27 mouse cellular contexts compared by ENCODE assay signal in genomic region chr14:22185452-22185851, GRCm38 (mm10).
DNase-seq lines count a peak whose midpoint lies in the region; ATAC-seq and TF ChIP-seq lines count a peak whose summit lies in the region.
"Had no signal": no experiment of that assay in that cellular context is flagged by ENCODE, and none has a peak within 500 bp of the region (broad histone marks: within the 10 kb centered on the region; RNA-seq: fewer than 3 reads in every experiment).

No protein-coding gene starts in this region.

- no peak overlapping the region for H3K4me3 ChIP-seq in MEL (ENCODE audit: control insufficient read depth in 1 of 2, insufficient read depth in 1 of 2, low read depth in 2 of 2, low read length in 2 of 2)
- H3K4me3 ChIP-seq: embryonic facial prominence, embryonic 13.5 days; embryonic facial prominence, embryonic 15.5 days; erythroblast, embryonic 14.5 days; forebrain, embryonic 10.5 days; forebrain, embryonic 12.5 days had no signal

- no peaks in the 10 kb centered on the region for H3K27me3 ChIP-seq in MEL (ENCODE audit: control insufficient read depth in 1 of 2, insufficient read depth in 2 of 2, low read length in 2 of 2)
- H3K27me3 ChIP-seq: CH12.LX; embryonic facial prominence, embryonic 13.5 days; embryonic facial prominence, embryonic 15.5 days; Patski had no signal

- no peak overlapping the region for H3K9ac ChIP-seq in MEL (ENCODE audit: control insufficient read depth, low read depth, low read length, poor library complexity, severe bottlenecking)
- H3K9ac ChIP-seq: embryonic facial prominence, embryonic 13.5 days; embryonic facial prominence, embryonic 15.5 days; forebrain, embryonic 12.5 days had no signal

- 0 out of 2 replicates have a peak, but pooled peaks have one; percentile 14 for ATAC-seq in granulocyte monocyte progenitor cell, adult 5-6 weeks (replicated peaks; ENCODE audit: poor library complexity, severe bottlenecking)
- ATAC-seq in activated CD4-positive, CD25-positive, alpha-beta regulatory T cell, adult 4 months, result no peak
- ATAC-seq: CD4-positive, CD25-positive, alpha-beta regulatory T cell, adult 4 months; forebrain, embryonic 14.5 days; forebrain, embryonic 16.5 days; Patski had no signal

- TF ChIP-seq CTCF in MEL (IDR thresholded peaks at IDR 0.05 in 2 of 3, conservative IDR thresholded peaks at IDR 0.05 in 1 of 3; ENCODE audit: control insufficient read depth in 1 of 3, insufficient read depth in 1 of 3, low read depth in 2 of 3, low read length in 3 of 3, poor library complexity in 1 of 3, severe bottlenecking in 1 of 3), result no peak

- no peaks in the 10 kb centered on the region for H3K79me2 ChIP-seq in MEL (ENCODE audit: control insufficient read depth, insufficient read depth, low read length, poor library complexity)

- peak; percentile 32 to 37; a peak in 3 of 4 replicates for TF ChIP-seq EP300 in MEL (IDR thresholded peaks at IDR 0.05; ENCODE audit: low read depth in 1 of 2, low read length in 2 of 2)

- peak; percentile 60 for DNase-seq in 416B (ENCODE audit: low read depth)
- peak; percentile 53 for DNase-seq in MEL (ENCODE audit: low read depth, low spot score)
- no peak for DNase-seq in retina, postnatal 1 day
- DNase-seq: adrenal gland, adult 2 months; adrenal gland, postnatal 10 days; adrenal gland, postnatal 25 days; B cell, adult 2 months; cerebellum, adult 11 months; cerebellum, adult 18-20 months; cerebellum, adult 8-10 months; cerebellum, adult 9-11 months; cerebellum, postnatal 14 days; cerebellum, postnatal 36 days; embryo, embryonic 11 days had no signal

- no peak for TF ChIP-seq POLR2A in MEL (IDR thresholded peaks at IDR 0.05; ENCODE audit: control insufficient read depth in 1 of 2, insufficient read depth in 1 of 2, low read depth in 1 of 2, low read length in 2 of 2, poor library complexity in 1 of 2)

- H3K27ac ChIP-seq in MEL (ENCODE audit: control insufficient read depth, low read depth, low read length), result peak overlapping the region; percentile 71
- H3K27ac ChIP-seq: embryonic facial prominence, embryonic 13.5 days; embryonic facial prominence, embryonic 15.5 days; forebrain, embryonic 10.5 days; forebrain, embryonic 12.5 days had no signal

- peaks cover 0 to 28% of the 10 kb centered on the region in 2 experiments; a peak in 2 of 4 replicates for H3K36me3 ChIP-seq in MEL (ENCODE audit: control insufficient read depth in 1 of 2, insufficient read depth in 2 of 2, low read length in 2 of 2)
- H3K36me3 ChIP-seq: embryonic facial prominence, embryonic 13.5 days; embryonic facial prominence, embryonic 15.5 days; forebrain, embryonic 10.5 days; forebrain, embryonic 12.5 days; G1E had no signal

- H3K9me3 ChIP-seq in MEL (replicated peaks; ENCODE audit: insufficient read depth, low read length), result no peaks in the 10 kb centered on the region
- H3K9me3 ChIP-seq: embryonic facial prominence, embryonic 13.5 days; embryonic facial prominence, embryonic 15.5 days; forebrain, embryonic 10.5 days; forebrain, embryonic 12.5 days; G1E had no signal

- H3K4me1 ChIP-seq in MEL (ENCODE audit: control insufficient read depth in 1 of 2, insufficient read depth in 2 of 2, low read length in 2 of 2), result peaks cover 10 to 23% of the 10 kb centered on the region in 2 experiments
- H3K4me1 ChIP-seq: embryonic facial prominence, embryonic 13.5 days; embryonic facial prominence, embryonic 15.5 days had no signal

- no peak for TF ChIP-seq RAD21 in MEL (IDR thresholded peaks at IDR 0.05; ENCODE audit: low read depth, low read length)

TF ChIP-seq in MEL, 35 proteins besides CTCF, POLR2A, EP300 and RAD21:
- TF ChIP-seq MXI1 (IDR thresholded peaks at IDR 0.05; ENCODE audit: low read depth, low read length), result peak; percentile 73
- TF ChIP-seq BHLHE40 (IDR thresholded peaks at IDR 0.05; ENCODE audit: borderline replicate concordance, low read depth, low read length), result no peak
- no peak for TF ChIP-seq ELF1 (IDR thresholded peaks at IDR 0.05; ENCODE audit: low read depth, low read length)
- TF ChIP-seq MEF2A (IDR thresholded peaks at IDR 0.05; ENCODE audit: extremely low read depth, insufficient replicate concordance, low read depth, low read length, poor library complexity, severe bottlenecking), result no peak
- no peak for TF ChIP-seq ZC3H11A (IDR thresholded peaks at IDR 0.05; ENCODE audit: low read depth, low read length)
- no peak for TF ChIP-seq TAL1 (IDR thresholded peaks at IDR 0.05; ENCODE audit: low read length)
- TF ChIP-seq CHD2 (IDR thresholded peaks at IDR 0.05; ENCODE audit: low read length), result no peak
- TF ChIP-seq CHD1 (IDR thresholded peaks at IDR 0.05; ENCODE audit: low read depth, low read length), result no peak
- no peak for TF ChIP-seq E2F4 (IDR thresholded peaks at IDR 0.05; ENCODE audit: borderline replicate concordance, low read depth, low read length)
- TF ChIP-seq ETS1 (IDR thresholded peaks at IDR 0.05; ENCODE audit: low read depth, low read length), result 0 out of 2 replicates have a peak, but pooled peaks have one; percentile 44
- TF ChIP-seq UBTF (IDR thresholded peaks at IDR 0.05; ENCODE audit: borderline replicate concordance, insufficient read depth, low read depth, low read length), result no peak
- TF ChIP-seq HCFC1 (IDR thresholded peaks at IDR 0.05; ENCODE audit: low read depth, low read length), result no peak
- TF ChIP-seq SMC3 (IDR thresholded peaks at IDR 0.05; ENCODE audit: low read depth, low read length), result no peak
- TF ChIP-seq MYC (IDR thresholded peaks at IDR 0.05; ENCODE audit: low read depth, low read length), result no peak
- no peak for TF ChIP-seq TBP (IDR thresholded peaks at IDR 0.05; ENCODE audit: low read depth, low read length)
- TF ChIP-seq POLR2AphosphoS5 (IDR thresholded peaks at IDR 0.05; ENCODE audit: borderline replicate concordance, low read depth, low read length), result no peak
- no peak for TF ChIP-seq MAFK (IDR thresholded peaks at IDR 0.05; ENCODE audit: borderline replicate concordance, low read depth, low read length)
- no peak for TF ChIP-seq ZNF384 (IDR thresholded peaks at IDR 0.05; ENCODE audit: low read depth, low read length)
- TF ChIP-seq MAZ (IDR thresholded peaks at IDR 0.05; ENCODE audit: low read depth, low read length), result no peak
- TF ChIP-seq ZKSCAN1 (IDR thresholded peaks at IDR 0.05; ENCODE audit: low read depth, low read length), result no peak
- no peak for TF ChIP-seq JUND (IDR thresholded peaks at IDR 0.05; ENCODE audit: low read depth, low read length)
- TF ChIP-seq RCOR1 (IDR thresholded peaks at IDR 0.05; ENCODE audit: low read depth, low read length), result 0 out of 2 replicates have a peak, but pooled peaks have one; percentile 22
- peak; percentile 27; the same call in 1 of the 2 replicates for TF ChIP-seq SIN3A (IDR thresholded peaks at IDR 0.05; ENCODE audit: low read length)
- TF ChIP-seq TCF12 (IDR thresholded peaks at IDR 0.05; ENCODE audit: low read depth, low read length), result no peak
